Mouse (Mus musculus): ENCODE measurements around the gene Ubr7.
A peak's percentile ranks its signal among the peaks of the same experiment; 100 is the strongest.

Ubr7 gene

DNA sequence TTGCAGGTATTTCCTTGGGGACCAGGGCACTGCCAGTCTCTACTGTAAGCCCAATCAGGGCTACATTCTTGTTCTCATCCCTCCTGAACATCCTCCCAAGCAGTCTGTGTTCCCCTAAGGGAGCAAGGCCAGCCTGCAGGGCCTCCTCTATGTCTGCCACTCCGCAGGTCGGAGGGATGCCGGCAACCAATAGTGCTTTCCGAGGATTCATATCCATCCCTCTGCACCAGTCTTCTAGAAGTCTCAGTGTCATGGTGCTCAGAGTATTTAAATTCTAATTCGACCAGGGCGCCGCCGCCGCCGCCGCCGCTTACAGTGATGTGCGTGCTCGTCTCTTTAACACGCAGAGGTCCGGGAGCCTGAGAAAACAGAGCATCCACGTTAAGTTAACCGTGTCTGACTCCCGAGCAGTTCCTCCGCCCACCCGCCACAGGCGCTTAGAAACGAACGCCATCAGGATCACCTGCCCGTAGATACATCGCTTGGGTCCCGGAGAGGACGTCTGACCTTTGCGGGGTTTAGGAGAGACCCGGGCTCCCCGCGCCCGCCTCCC is 14.7 kb upstream of the Ubr7 start:
- no peak for DNase-seq (ENCODE audit: low spot score in 2 of 2)

DNA sequence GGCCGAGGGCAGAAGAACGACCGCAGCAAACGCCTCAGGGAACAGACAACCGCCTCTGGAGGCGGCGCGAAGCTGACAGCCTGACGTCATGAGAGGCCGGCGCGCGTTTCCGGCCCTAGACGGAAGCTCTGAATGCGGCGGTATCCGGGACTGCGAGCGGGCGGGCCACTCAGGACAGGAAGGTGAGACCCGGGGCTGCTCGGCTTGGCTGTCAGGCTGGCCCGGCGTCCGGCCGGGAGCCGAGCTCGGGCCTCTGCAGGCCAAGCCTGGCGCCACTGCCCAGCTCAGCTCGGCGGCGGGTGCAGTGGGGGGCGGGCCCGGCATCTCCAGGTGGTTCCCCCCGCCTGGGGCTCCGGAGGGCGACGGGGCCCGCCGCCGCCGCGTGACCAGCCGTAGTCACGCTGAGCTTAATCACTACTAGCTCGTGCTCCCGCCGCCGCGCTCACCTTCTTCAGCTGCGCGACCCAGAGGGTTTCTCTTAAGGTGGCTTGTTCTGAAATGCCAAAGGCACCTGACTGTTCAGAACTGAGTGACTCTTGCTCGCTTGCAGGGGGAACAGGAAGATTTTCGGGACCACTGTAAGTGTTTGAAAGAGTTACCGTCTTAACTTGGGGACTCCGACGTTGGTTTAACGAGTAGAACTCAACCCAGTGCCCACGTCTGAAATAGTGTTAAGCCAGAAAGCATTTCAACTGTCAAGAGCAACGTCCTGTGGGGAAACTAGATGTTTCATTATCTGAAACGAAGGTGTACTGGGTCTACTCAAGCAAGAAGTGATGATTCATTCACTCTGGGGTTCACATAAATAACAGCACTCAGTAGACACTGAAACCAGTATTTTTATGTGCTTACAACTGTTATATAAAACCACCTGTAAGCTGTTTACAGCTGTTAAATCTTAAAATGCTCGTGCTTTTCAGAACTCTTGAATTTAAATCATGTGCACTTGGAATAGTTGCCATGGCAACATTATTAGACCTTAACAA is 13.9 kb upstream of the Ubr7 start, which contains the start of the genes Moap1 and Tmem251:
TSS of gene Moap1 (minus strand) at position 73 of the 986 bp plus-strand sequence.
TSS of gene Tmem251 (plus strand) at position 174 of the 986 bp plus-strand sequence.
- DNase-seq (ENCODE audit: low spot score in 2 of 2) = peak; percentile 90 to 91

DNA sequence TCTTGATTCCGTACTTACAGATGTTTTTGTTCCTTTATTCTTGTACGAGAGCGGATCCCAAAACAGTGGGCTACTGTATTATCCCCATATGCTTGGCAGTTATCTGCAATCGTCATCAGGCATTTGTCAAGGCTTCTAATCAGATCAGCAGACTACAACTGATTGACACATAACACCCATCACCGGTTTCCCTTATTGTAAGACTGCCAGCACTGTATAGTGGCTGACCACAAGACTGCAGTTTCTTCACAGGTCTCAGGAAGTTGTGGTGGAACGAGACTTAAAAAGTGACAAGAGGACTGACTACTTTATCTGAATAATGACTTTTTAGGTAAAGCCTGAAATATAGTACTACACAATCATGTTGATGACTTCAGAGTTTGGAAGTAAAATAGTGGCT is 12.9 kb upstream of the Ubr7 start:
- peak; percentile 35 to 57 for DNase-seq (ENCODE audit: low spot score in 2 of 2)

GRCm38 (mm10) chr12:102748256-102748655 is 9.5 kb upstream of the Ubr7 start:
- no peak for DNase-seq (ENCODE audit: low spot score in 2 of 2)

GRCm38 (mm10) chr12:102756304-102756703 is 1.5 kb upstream of the Ubr7 start:
- DNase-seq (ENCODE audit: low spot score in 2 of 2) = peak in 1 of 2 experiments; percentile 56

GRCm38 (mm10) chr12:102757055-102757688 is 595 bp upstream of the Ubr7 start:
- no peak for DNase-seq (ENCODE audit: low spot score in 2 of 2)

DNA sequence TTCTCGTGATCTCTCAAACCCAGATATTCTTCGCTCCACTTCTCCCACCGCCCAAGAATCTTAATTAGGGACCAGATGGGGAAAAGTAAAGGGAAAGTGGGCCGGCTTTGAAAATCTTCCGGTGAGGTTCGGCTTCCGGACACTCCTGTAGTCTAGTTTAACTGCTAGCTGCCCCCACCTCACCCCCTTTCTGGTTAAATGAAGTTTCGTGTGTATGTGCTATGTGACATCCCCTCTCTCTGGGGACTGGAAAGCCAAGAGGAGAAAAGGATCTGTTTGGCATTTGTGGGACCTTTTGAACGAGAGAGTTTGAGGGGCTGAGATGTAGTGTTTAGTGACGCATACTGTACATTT is 613 bp downstream of the Ubr7 start, which contains the start of gene Gm20604:
TSS of gene Gm20604 (minus strand) at position 270 of the 354 bp plus-strand sequence.
- no peak for DNase-seq (ENCODE audit: low spot score in 2 of 2)

DNA sequence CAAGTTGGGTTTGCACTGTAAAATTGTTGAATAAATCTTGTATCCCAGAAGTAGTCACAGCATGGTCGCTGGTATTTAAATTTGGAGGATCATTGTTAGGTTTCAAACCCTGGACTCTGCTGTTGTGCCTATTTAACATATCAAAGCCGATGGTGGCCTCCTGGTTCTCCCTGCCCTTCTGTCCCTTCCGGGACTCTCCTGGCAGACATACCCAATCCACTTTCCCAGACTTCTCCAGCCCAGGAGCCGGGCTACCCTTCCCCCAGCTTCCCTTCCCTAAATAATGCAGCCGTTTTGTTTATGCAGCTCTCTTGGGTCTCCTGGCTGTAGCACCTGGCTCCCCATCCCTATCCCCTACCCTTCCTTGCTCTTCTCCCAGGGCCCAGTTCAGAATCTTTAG is 1.2 kb downstream of the Ubr7 start:
- no peak for DNase-seq (ENCODE audit: low spot score in 2 of 2)

- no peak for DNase-seq (ENCODE audit: low spot score in 2 of 2)
These were observed 3.9 kb downstream of the Ubr7 start for GRCm38 (mm10) chr12:102761668-102762067.

DNA sequence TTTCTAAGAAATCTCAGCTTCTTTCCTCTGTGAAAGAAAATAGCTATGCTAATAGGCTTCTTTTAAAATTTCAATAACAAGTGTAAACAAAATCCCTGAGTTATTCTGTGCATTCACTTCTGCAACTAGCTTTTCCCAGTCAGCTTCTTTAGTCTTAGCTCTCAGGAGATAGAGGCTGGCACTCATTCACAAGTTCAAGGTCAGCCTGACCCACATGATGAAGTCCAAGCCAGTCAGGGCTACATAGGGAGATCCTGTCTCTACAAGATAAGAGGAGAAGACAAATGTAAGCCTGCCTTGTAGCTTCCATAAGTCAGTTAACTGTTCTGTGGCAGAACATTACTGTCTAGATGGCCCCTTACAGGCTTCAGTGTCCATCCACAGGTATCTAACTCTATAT is 5.9 kb downstream of the Ubr7 start:
- DNase-seq (ENCODE audit: low spot score in 2 of 2) = no peak

DNA sequence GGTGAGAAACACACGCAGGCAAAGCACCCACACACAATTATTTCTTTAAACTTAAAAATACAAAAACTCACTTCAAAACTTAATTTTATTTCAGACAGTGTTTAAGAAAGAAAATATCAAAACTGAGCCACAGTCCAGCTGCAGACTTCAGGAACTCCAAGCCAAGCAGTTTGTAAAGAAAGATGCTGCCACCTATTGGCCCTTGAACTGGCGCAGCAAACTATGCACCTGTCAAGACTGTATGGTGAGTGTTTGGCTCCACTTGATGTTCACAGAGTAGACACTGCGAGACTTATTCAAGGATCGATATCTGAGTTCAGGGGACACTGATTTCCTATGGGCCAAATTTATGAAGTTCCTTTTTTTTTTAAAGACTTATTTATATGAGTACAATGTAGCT is 11.2 kb downstream of the Ubr7 start:
- DNase-seq (ENCODE audit: low spot score in 2 of 2) = no peak

- DNase-seq (ENCODE audit: low spot score in 2 of 2) = no peak
These were observed 13.8 kb downstream of the Ubr7 start for GRCm38 (mm10) chr12:102771601-102772000.

GRCm38 (mm10) chr12:102772676-102773075 is 14.9 kb downstream of the Ubr7 start:
- no peak for DNase-seq (ENCODE audit: low spot score in 2 of 2)

DNA sequence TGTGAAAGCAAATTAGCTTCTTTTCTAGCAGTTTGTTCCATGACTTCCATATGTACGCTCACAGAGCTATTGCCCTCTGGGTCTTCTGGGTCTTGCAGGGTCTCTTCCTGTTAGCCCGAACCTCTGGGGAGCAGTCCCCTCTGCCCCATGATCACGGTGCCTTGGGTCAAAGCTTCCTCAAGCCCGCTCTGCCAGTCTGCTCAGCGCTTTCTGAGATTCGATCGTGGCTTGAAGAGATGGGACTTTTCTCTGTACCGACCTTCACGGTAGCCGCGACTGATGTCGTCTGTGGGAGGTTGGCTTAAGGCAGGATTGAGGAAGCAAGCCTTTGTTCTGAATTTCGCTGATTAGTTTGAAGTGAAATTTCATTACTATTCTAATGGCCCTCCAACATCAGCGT is 18.3 kb downstream of the Ubr7 start:
- DNase-seq (ENCODE audit: low spot score in 2 of 2) = no peak

DNA sequence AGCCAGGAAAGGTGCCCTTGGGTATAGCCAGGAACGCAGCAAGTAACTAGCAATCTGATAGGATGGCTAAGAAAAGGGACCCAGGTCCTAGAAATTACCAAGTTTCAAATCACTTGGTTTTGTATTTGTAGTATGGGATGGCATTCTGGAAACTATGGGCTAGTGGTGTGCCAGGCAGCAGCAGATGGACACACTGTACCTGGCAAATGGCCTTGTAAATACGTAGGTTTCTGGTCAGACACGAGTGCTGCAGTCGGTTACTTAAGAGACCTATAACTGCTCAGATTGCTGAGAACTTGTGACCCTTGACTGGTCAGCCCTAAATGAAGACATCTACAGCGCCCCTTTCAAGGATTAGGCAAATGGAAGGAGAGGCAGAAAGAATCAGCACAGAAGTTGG is 20.4 kb downstream of the Ubr7 start:
- no peak for DNase-seq (ENCODE audit: low spot score in 2 of 2)

DNA sequence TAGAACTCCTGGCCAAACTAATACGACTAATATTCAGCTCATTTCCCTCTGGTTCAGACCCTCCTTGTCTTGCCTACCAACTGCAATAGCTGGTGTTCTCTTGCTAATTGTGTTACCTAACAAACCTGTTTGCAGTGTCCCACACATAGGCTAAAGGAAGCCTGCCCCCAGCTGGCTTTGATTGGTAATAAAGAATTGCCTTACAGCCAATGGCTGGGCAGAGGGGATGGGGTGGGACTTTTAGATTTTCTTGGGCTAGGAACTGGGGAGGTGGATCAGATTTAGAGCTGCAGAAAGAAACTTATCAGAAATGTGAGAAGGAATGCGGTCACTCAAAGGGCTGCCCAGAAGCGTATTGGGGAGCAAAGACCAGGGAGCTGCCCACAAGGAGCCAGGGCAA is 21.7 kb downstream of the Ubr7 start:
- no peak for DNase-seq (ENCODE audit: low spot score in 2 of 2)

DNA sequence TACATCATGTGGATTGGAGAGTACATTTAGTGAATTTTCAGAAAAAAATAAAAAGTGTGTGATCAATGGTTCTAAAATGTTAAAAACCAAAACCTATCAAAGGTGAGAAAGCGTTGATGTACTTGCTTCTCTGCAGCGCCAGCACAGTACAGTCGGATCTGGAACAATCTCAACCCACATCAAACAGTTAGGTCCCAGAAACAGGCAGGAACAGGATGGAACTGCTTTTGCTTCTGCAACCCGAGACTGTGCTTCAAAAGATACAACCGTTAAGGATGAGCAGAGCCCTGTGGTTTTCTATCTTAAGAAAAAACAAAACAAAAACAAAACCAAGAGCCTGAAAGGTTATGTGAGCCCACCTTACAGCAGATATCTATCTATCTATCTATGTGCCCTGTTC is 25.1 kb downstream of the Ubr7 start:
- DNase-seq (ENCODE audit: low spot score in 2 of 2) = no peak

- DNase-seq (ENCODE audit: low spot score in 2 of 2) = no peak
These were observed 27.3 kb downstream of the Ubr7 start for GRCm38 (mm10) chr12:102784899-102785592.

- no peak for DNase-seq (ENCODE audit: low spot score in 2 of 2)
These were observed 27.8 kb downstream of the Ubr7 start for GRCm38 (mm10) chr12:102785593-102785985.

DNA sequence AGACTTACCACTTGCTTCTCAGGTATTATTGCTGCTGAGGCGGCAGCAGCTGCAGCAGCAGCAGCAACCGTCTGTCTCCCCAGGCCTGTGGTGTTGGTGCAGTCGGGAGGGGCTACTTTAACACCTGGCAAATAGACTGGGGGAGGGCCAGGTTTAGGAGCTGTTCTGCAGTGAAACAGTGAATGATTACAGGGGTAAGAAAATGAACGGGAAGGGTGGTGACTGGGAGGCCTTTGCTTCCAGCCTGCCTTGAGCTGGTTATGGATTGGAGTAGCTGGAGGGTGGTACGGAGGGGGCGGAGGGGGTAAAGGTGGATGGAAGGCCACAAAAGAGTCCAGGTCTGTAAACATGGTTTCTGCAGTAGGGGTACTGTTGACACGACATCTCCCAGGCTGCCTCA is 30.2 kb downstream of the Ubr7 start:
- no peak for DNase-seq (ENCODE audit: low spot score in 2 of 2)

GRCm38 (mm10) chr12:102799528-102799927 is 41.8 kb downstream of the Ubr7 start:
- DNase-seq (ENCODE audit: low spot score in 2 of 2) = no peak

DNA sequence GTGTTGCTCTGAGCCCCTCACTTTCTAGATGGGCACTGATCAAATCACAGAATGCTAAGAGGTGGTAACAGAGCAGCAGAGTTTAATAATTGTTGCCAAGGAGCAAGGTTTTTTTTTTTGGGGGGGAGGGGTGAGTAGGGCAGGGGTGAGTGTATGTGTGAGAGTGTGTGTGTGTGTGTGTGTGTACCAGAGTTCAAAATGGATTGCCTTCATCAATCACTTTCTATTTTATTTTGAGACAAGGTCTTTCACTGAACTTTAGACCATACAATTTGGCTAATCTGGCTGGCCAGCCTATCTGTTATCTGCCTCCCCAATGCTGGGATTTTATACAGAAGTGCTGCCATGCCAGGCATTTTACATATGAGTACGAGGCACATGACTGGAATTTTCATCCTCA is 57.1 kb downstream of the Ubr7 start:
- no peak for DNase-seq (ENCODE audit: low spot score in 2 of 2)

All from spleen, postnatal 36 days (tissue).